Mouse (Mus musculus): ENCODE results near the gene Mdn1.

- no peak for TF ChIP-seq POLR2A (IDR thresholded peaks at IDR 0.05; ENCODE audit: extremely low read depth, insufficient read depth, low read length)
- no peak for TF ChIP-seq CTCF (IDR thresholded peaks at IDR 0.05; ENCODE audit: low read depth, low read length)
Observed at GRCm38 (mm10) chr4:32789020-32789419, 132.1 kb downstream of the Mdn1 start.
